Mouse (Mus musculus) megakaryocyte, embryonic 14.5 days (primary cell): Measurements from ENCODE around the gene Pcp4. TPM values are rescaled to one million over a fixed set of nuclear protein-coding genes. Genes with fewer than 3 reads are reported as not detected.

Experiments
- H3K27me3 ChIP-seq: replicated peaks from 2 replicates; pipeline ENCODE3; 2012; ENCODE audit warnings: inconsistent platforms
- H3K36me3 ChIP-seq: replicated peaks from 2 replicates; pipeline ENCODE3; 2012; ENCODE audit warnings: low read length, inconsistent platforms, mixed read lengths
- H3K4me1 ChIP-seq: 2 replicates; pipeline ENCODE4 v1.6.1; 2012; ENCODE audit warnings: inconsistent platforms
- H3K4me3 ChIP-seq: replicated peaks from 2 replicates; pipeline ENCODE3; 2012; ENCODE audit warnings: moderate library complexity, mild to moderate bottlenecking, inconsistent platforms
- H3K9me3 ChIP-seq: 2 replicates; pipeline ENCODE4 v1.6.1; 2012; ENCODE audit warnings: inconsistent platforms
- FLI1 ChIP-seq: IDR thresholded peaks from 2 replicates; pipeline ENCODE4 v1.6.1; 2012; ENCODE audit warnings: low read length, inconsistent platforms, mixed read lengths
- GATA1 ChIP-seq: IDR thresholded peaks from 3 replicates; pipeline ENCODE4 v1.6.1; 2012; ENCODE audit warnings: mixed read lengths, low read length, inconsistent platforms, borderline replicate concordance
- polyA plus RNA-seq: library from polyadenylated mRNA; stranded (reverse); fragments of >175 nt; gene quantifications from 2 replicates; pipeline ENCODE4 v1.2.3, GENCODE M21; 2012; ENCODE audit warnings: low replicate concordance; ENCODE audit not compliant: insufficient read depth

Pcp4 gene
- polyA plus RNA-seq, 1 experiment: not detected

- no peak overlapping the region for H3K4me3 ChIP-seq
- H3K27me3 ChIP-seq: no peaks in the 10 kb centered on the region
- TF ChIP-seq FLI1 (no peak), GATA1 (no peak)
- no peaks in the 10 kb centered on the region for H3K4me1 ChIP-seq
- H3K36me3 ChIP-seq: no peaks in the 10 kb centered on the region
- H3K9me3 ChIP-seq: no peaks in the 10 kb centered on the region
Observed at GRCm38 (mm10) chr16:96558341-96558740, 90.9 kb downstream of the Pcp4 start.

GRCm38 (mm10) chr16:96559796-96560195, 92.4 kb downstream of the Pcp4 start:
- TF ChIP-seq FLI1 (no peak), GATA1 (no peak)
- Histone ChIP-seq H3K4me1 (no peaks in the 10 kb centered on the region), H3K36me3 (no peaks in the 10 kb centered on the region), H3K9me3 (no peaks in the 10 kb centered on the region), H3K27me3 (no peaks in the 10 kb centered on the region), H3K4me3 (no peak overlapping the region)

GRCm38 (mm10) chr16:96563350-96564257, 96.2 kb downstream of the Pcp4 start:
- Histone ChIP-seq H3K4me3 (no peak overlapping the region), H3K4me1 (no peaks in the 10 kb centered on the region), H3K9me3 (no peaks in the 10 kb centered on the region), H3K27me3 (no peaks in the 10 kb centered on the region), H3K36me3 (no peaks in the 10 kb centered on the region)
- TF ChIP-seq FLI1 (no peak), GATA1 (no peak)

GRCm38 (mm10) chr16:96567428-96567827, 100.0 kb downstream of the Pcp4 start:
- Histone ChIP-seq H3K9me3 (no peaks in the 10 kb centered on the region), H3K27me3 (no peaks in the 10 kb centered on the region), H3K36me3 (no peaks in the 10 kb centered on the region), H3K4me3 (no peak overlapping the region), H3K4me1 (no peaks in the 10 kb centered on the region)
- TF ChIP-seq FLI1: no peak
- no peak for TF ChIP-seq GATA1

Other genes starting within 250 kb of the Pcp4 start
- gene B3galt5, start 231.8 kb upstream of the Pcp4 start, polyA plus RNA-seq: 0.42 TPM in 1 of 2 replicates, not detected in the other
- gene Itgb2l, start 24.0 kb upstream of the Pcp4 start, polyA plus RNA-seq: 0.50 TPM in 1 of 2 replicates, not detected in the other